Comparison of ENCODE assay signal across 24 mouse cellular contexts in genomic region chr8:123845114-123845513, GRCm38 (mm10). TPM values are rescaled to one million over a fixed set of nuclear protein-coding genes. Genes with fewer than 3 reads are reported as not detected.
DNase-seq lines count a peak whose midpoint lies in the region; ATAC-seq and TF ChIP-seq lines count a peak whose summit lies in the region.
"Had no signal": no experiment of that assay in that cellular context is flagged by ENCODE, and none has a peak within 500 bp of the region (broad histone marks: within the 10 kb centered on the region; RNA-seq: fewer than 3 reads in every experiment).

No protein-coding gene starts in this region.

- H3K9ac ChIP-seq in forebrain, embryonic 13.5 days: no peak overlapping the region
- H3K9ac ChIP-seq in forebrain, postnatal 0 days: no peak overlapping the region
- H3K9ac ChIP-seq in MEL (ENCODE audit: control insufficient read depth, low read depth, low read length, poor library complexity, severe bottlenecking): no peak overlapping the region
- H3K9ac ChIP-seq: heart, embryonic 15.5 days; kidney, embryonic 15.5 days; limb, embryonic 15.5 days; liver, embryonic 14.5 days; lung, embryonic 14.5 days had no signal

- no peaks in the 10 kb centered on the region for H3K9me3 ChIP-seq in forebrain, embryonic 13.5 days (replicated peaks)
- no peaks in the 10 kb centered on the region for H3K9me3 ChIP-seq in forebrain, postnatal 0 days (ENCODE audit: low read length)
- H3K9me3 ChIP-seq in MEL (replicated peaks; ENCODE audit: insufficient read depth, low read length): no peaks in the 10 kb centered on the region
- H3K9me3 ChIP-seq: heart, embryonic 15.5 days; kidney, embryonic 15.5 days; limb, embryonic 15.5 days had no signal

- ATAC-seq in forebrain, embryonic 13.5 days: no peak
- no peak for ATAC-seq in forebrain, postnatal 0 days
- peak; percentile 65 to 76 for ATAC-seq in hematopoietic stem cell, adult 5-6 weeks (replicated peaks in 1 of 2; ENCODE audit: insufficient read depth in 1 of 2, low FRiP score in 2 of 2, low TSS enrichment in 1 of 2, low read depth in 1 of 2, poor library complexity in 2 of 2, severe bottlenecking in 2 of 2)
- ATAC-seq: hindbrain, embryonic 16.5 days had no signal

- 0 out of 2 replicates have a peak overlapping the region, but pooled peaks have one; percentile 11 for H3K27ac ChIP-seq in forebrain, embryonic 13.5 days
- no peak overlapping the region for H3K27ac ChIP-seq in forebrain, postnatal 0 days (ENCODE audit: low read depth, low read length)
- H3K27ac ChIP-seq in left cerebral cortex, adult 2 months: peak overlapping the region; percentile 26
- no peak overlapping the region for H3K27ac ChIP-seq in MEL (ENCODE audit: control insufficient read depth, low read depth, low read length)
- H3K27ac ChIP-seq: heart, adult 2 months; heart, embryonic 15.5 days; kidney, embryonic 15.5 days; limb, embryonic 15.5 days; liver, embryonic 14.5 days had no signal

- DNase-seq in forebrain, postnatal 0 days: no peak
- DNase-seq in left cerebral cortex, adult 2 months (ENCODE audit: extremely low spot score in 1 of 2, low spot score in 2 of 2): no peak
- no peak for DNase-seq in left cerebral cortex, postnatal 14 days (ENCODE audit: low spot score in 2 of 2)
- DNase-seq in MEL (ENCODE audit: low read depth, low spot score): no peak
- no peak for DNase-seq in kidney, adult 11 months
- no peak for DNase-seq in urinary bladder, postnatal 36 days (ENCODE audit: low spot score in 2 of 2)
- DNase-seq: adrenal gland, postnatal 10 days; cerebellum, adult 18-20 months; cerebellum, postnatal 36 days; gastrocnemius, postnatal 14 days; heart, adult 2 months; heart, postnatal 36 days; kidney, postnatal 36 days; layer of hippocampus, adult 9-11 months; left cerebral cortex, postnatal 4 days; lung, embryonic 14.5 days had no signal

- intact Hi-C loops in left cerebral cortex, adult 2 months (cut with DNase I): no loop called here
- intact Hi-C loops in left cerebral cortex, postnatal 14 days (cut with DNase I): no loop called here

- H3K4me3 ChIP-seq in forebrain, embryonic 13.5 days: no peak overlapping the region
- no peak overlapping the region for H3K4me3 ChIP-seq in forebrain, postnatal 0 days (ENCODE audit: low read depth, low read length)
- H3K4me3 ChIP-seq in left cerebral cortex, adult 2 months: no peak overlapping the region
- no peak overlapping the region for H3K4me3 ChIP-seq in MEL (ENCODE audit: control insufficient read depth in 1 of 2, insufficient read depth in 1 of 2, low read depth in 2 of 2, low read length in 2 of 2)
- H3K4me3 ChIP-seq: heart, adult 2 months; heart, embryonic 15.5 days; kidney, embryonic 15.5 days; limb, embryonic 15.5 days had no signal

- no peak for TF ChIP-seq POLR2A in MEL (IDR thresholded peaks at IDR 0.05; ENCODE audit: control insufficient read depth in 1 of 2, insufficient read depth in 1 of 2, low read depth in 1 of 2, low read length in 2 of 2, poor library complexity in 1 of 2)

- TF ChIP-seq EP300 in MEL (IDR thresholded peaks at IDR 0.05; ENCODE audit: low read depth in 1 of 2, low read length in 2 of 2): no peak

- no peaks in the 10 kb centered on the region for H3K4me1 ChIP-seq in forebrain, embryonic 13.5 days
- H3K4me1 ChIP-seq in forebrain, postnatal 0 days (ENCODE audit: insufficient read depth): no peaks in the 10 kb centered on the region
- peaks cover 0 to 8% of the 10 kb centered on the region in 2 experiments; a peak in 1 of 4 replicates for H3K4me1 ChIP-seq in MEL (ENCODE audit: control insufficient read depth in 1 of 2, insufficient read depth in 2 of 2, low read length in 2 of 2)
- H3K4me1 ChIP-seq: heart, embryonic 15.5 days; kidney, embryonic 15.5 days; limb, embryonic 15.5 days had no signal

- no peak overlapping the region for H3K4me2 ChIP-seq in forebrain, embryonic 13.5 days
- H3K4me2 ChIP-seq in forebrain, postnatal 0 days (ENCODE audit: low read depth): no peak overlapping the region
- H3K4me2 ChIP-seq: heart, embryonic 15.5 days; kidney, embryonic 15.5 days; limb, embryonic 15.5 days; lung, embryonic 14.5 days; midbrain, embryonic 11.5 days had no signal

- no peaks in the 10 kb centered on the region for H3K27me3 ChIP-seq in forebrain, embryonic 13.5 days
- no peaks in the 10 kb centered on the region for H3K27me3 ChIP-seq in forebrain, postnatal 0 days (ENCODE audit: insufficient read depth, low read length)
- no peaks in the 10 kb centered on the region for H3K27me3 ChIP-seq in MEL (ENCODE audit: control insufficient read depth in 1 of 2, insufficient read depth in 2 of 2, low read length in 2 of 2)
- H3K27me3 ChIP-seq: heart, embryonic 15.5 days; kidney, embryonic 15.5 days; limb, embryonic 15.5 days had no signal

- H3K36me3 ChIP-seq in forebrain, embryonic 13.5 days (ENCODE audit: poor library complexity, severe bottlenecking): peaks cover 30% of the 10 kb centered on the region
- H3K36me3 ChIP-seq in forebrain, postnatal 0 days (ENCODE audit: insufficient read depth): peaks cover 8% of the 10 kb centered on the region; the same call in 1 of the 2 replicates
- H3K36me3 ChIP-seq in MEL (ENCODE audit: control insufficient read depth in 1 of 2, insufficient read depth in 2 of 2, low read length in 2 of 2): peaks cover 2 to 3% of the 10 kb centered on the region in 2 experiments; a peak in 2 of 4 replicates
- H3K36me3 ChIP-seq: heart, embryonic 15.5 days had no signal

- no peak for TF ChIP-seq RAD21 in MEL (IDR thresholded peaks at IDR 0.05; ENCODE audit: low read depth, low read length)

- TF ChIP-seq CTCF in forebrain, postnatal 0 days (IDR thresholded peaks at IDR 0.05; ENCODE audit: low read depth): no peak
- no peak for TF ChIP-seq CTCF in left cerebral cortex, adult 2 months (IDR thresholded peaks at IDR 0.05)
- no peak for TF ChIP-seq CTCF in MEL (IDR thresholded peaks at IDR 0.05 in 2 of 3, conservative IDR thresholded peaks at IDR 0.05 in 1 of 3; ENCODE audit: control insufficient read depth in 1 of 3, insufficient read depth in 1 of 3, low read depth in 2 of 3, low read length in 3 of 3, poor library complexity in 1 of 3, severe bottlenecking in 1 of 3)

- WGBS in forebrain, embryonic 13.5 days: 95% methylated on average over 13 of the region's 13 CpGs
- 89% methylated on average over 13 of the region's 13 CpGs for WGBS in forebrain, postnatal 0 days

- H3K79me2 ChIP-seq in MEL (ENCODE audit: control insufficient read depth, insufficient read depth, low read length, poor library complexity): peaks cover 36% of the 10 kb centered on the region

TF ChIP-seq in MEL, 35 proteins besides CTCF, POLR2A, EP300 and RAD21:
- TF ChIP-seq GABPA (IDR thresholded peaks at IDR 0.05; ENCODE audit: low read depth, low read length) (no peak), GATA1 (IDR thresholded peaks at IDR 0.05; ENCODE audit: low read depth, low read length) (peak; percentile 81)

RNA-seq across cellular contexts. Expression of gene Ccsap, which starts 14.9 kb away (rescaled TPM):
- 6.4 and 7.4 TPM in 2 replicates for polyA plus RNA-seq in forebrain, embryonic 13.5 days (2015; fragmentation: Nextera tagmentation; extraction: Ambion mirVana)
- 19.5 and 21.8 TPM in 2 replicates for total RNA-seq in forebrain, postnatal 0 days (2014; rRNA removed)
- polyA plus RNA-seq in forebrain, postnatal 0 days (2015; fragmentation: Nextera tagmentation; extraction: Ambion mirVana): 10.0 and 10.6 TPM in 2 replicates
- total RNA-seq in left cerebral cortex, adult 2 months (2021): 10 to 100 TPM; 65.9 to 75.4 TPM
- 10 to 100 TPM; 69.8 to 73.6 TPM for total RNA-seq in left cerebral cortex, postnatal 14 days (2021)
- 6.7 and 7.0 TPM in 2 replicates for total RNA-seq in MEL (2012; rRNA removed)
- polyA plus RNA-seq in MEL (2012; ENCODE audit: insufficient read depth in 1 of 2, insufficient read length in 2 of 2, low read depth in 1 of 2, low replicate concordance in 2 of 2, missing spikeins in 1 of 2): 10 to 100 TPM in 1 of 2 experiments, not detected in 1; 12.1 TPM
- 7.8 and 9.6 TPM in 2 replicates for total RNA-seq in hematopoietic stem cell, adult 5-6 weeks (2017)

RNA-seq across cellular contexts. Expression of gene Rab4a, which starts 39.3 kb away (rescaled TPM):
- 70.9 and 72.2 TPM in 2 replicates for polyA plus RNA-seq in forebrain, embryonic 13.5 days (2015; fragmentation: Nextera tagmentation; extraction: Ambion mirVana)
- total RNA-seq in forebrain, postnatal 0 days (2014; rRNA removed): 70.9 and 72.8 TPM in 2 replicates
- polyA plus RNA-seq in forebrain, postnatal 0 days (2015; fragmentation: Nextera tagmentation; extraction: Ambion mirVana): 113 and 127 TPM in 2 replicates
- total RNA-seq in left cerebral cortex, adult 2 months (2021): 10 to 100 TPM; 39.8 to 48.9 TPM
- total RNA-seq in left cerebral cortex, postnatal 14 days (2021): 10 to 100 TPM; 46.5 to 51.8 TPM
- total RNA-seq in MEL (2012; rRNA removed): 22.2 and 23.1 TPM in 2 replicates
- polyA plus RNA-seq in MEL (2012; ENCODE audit: insufficient read depth in 1 of 2, insufficient read length in 2 of 2, low read depth in 1 of 2, low replicate concordance in 2 of 2, missing spikeins in 1 of 2): 10 to 100 TPM in 1 of 2 experiments, not detected in 1; 44.6 TPM
- 6.7 and 13.9 TPM in 2 replicates for total RNA-seq in hematopoietic stem cell, adult 5-6 weeks (2017)

RNA-seq across cellular contexts. Expression of gene Acta1, which starts 49.4 kb away (rescaled TPM):
- 1.7 and 3.1 TPM in 2 replicates for polyA plus RNA-seq in forebrain, embryonic 13.5 days (2015; fragmentation: Nextera tagmentation; extraction: Ambion mirVana)
- 10.5 and 20.1 TPM in 2 replicates for total RNA-seq in forebrain, postnatal 0 days (2014; rRNA removed)
- polyA plus RNA-seq in forebrain, postnatal 0 days (2015; fragmentation: Nextera tagmentation; extraction: Ambion mirVana): 17.1 and 20.4 TPM in 2 replicates
- total RNA-seq in left cerebral cortex, adult 2 months (2021): 10 to 100 TPM; 11.1 to 12.2 TPM
- total RNA-seq in left cerebral cortex, postnatal 14 days (2021): 10 to 100 TPM in 1 of 2 experiments, 1 to 10 TPM in 1; 9.3 to 11.5 TPM
- 0.23 TPM in 1 of 2 replicates, not detected in the other for total RNA-seq in MEL (2012; rRNA removed)
- polyA plus RNA-seq in MEL (2012; ENCODE audit: insufficient read depth in 1 of 2, insufficient read length in 2 of 2, low read depth in 1 of 2, low replicate concordance in 2 of 2, missing spikeins in 1 of 2): under 1 TPM in 1 of 2 experiments, not detected in 1; 0.32 TPM
- not detected in 2 replicates for total RNA-seq in hematopoietic stem cell, adult 5-6 weeks (2017)
- polyA plus RNA-seq: midbrain, embryonic 11.5 days had no signal

Comparison
In these comparisons a context has a peak if more than half of its experiments do, and no peak if none do; other contexts are left out.
1. H3K27ac ChIP-seq: peak in forebrain, embryonic 13.5 days (single experiment) and left cerebral cortex, adult 2 months (single experiment); none in forebrain, postnatal 0 days (single experiment) and MEL (single experiment).
2. ATAC-seq: peak in hematopoietic stem cell, adult 5-6 weeks (2 of 2); none in forebrain, embryonic 13.5 days (single experiment) and forebrain, postnatal 0 days (single experiment).